Mouse (Mus musculus) spleen, adult 18-20 months (tissue): Measurements from ENCODE around the gene Prr36.
"Not testable (repeated sequence)": the region's sequence is repeated elsewhere in the genome, so short reads cannot be mapped to it uniquely, and the experiment has no call there.

Source experiments
- DNase-seq, 2 experiments: peaks; one replicate each; pipeline ENCODE4 v3.0.0; 2022; ENCODE audit warnings: mixed read lengths in 2 of 2

The Prr36 gene

GRCm38 (mm10) chr8:4216791-4217621, at the start of gene Prr36:
Gene Prr36 (minus strand): TSS chr8:4217459.
- DNase-seq, result no peak

- DNase-seq, result no peak
Measured at GRCm38 (mm10) chr8:4265160-4265914, 48.1 kb upstream of the Prr36 start.

- no peak for DNase-seq
Measured at GRCm38 (mm10) chr8:4263105-4263791, 46.0 kb upstream of the Prr36 start.

- DNase-seq, result no peak
Measured at GRCm38 (mm10) chr8:4259805-4260170, 42.5 kb upstream of the Prr36 start.

GRCm38 (mm10) chr8:4259125-4259804, 42.0 kb upstream of the Prr36 start, which contains the start of gene Ctxn1:
Gene Ctxn1 (minus strand): TSS chr8:4259274.
- peak; percentile 90 to 96 for DNase-seq

GRCm38 (mm10) chr8:4258678-4259077, 41.4 kb upstream of the Prr36 start:
- DNase-seq, result peak in 1 of 2 experiments; percentile 40

GRCm38 (mm10) chr8:4258233-4258632, 41.0 kb upstream of the Prr36 start:
- DNase-seq, result peak; percentile 58 to 75

- DNase-seq, result no peak
Measured at GRCm38 (mm10) chr8:4257350-4257749, 40.1 kb upstream of the Prr36 start.

- no peak for DNase-seq
Measured at GRCm38 (mm10) chr8:4256911-4257310, 39.7 kb upstream of the Prr36 start.

- not testable (repeated sequence) for DNase-seq
Measured at GRCm38 (mm10) chr8:4255471-4255870, 38.2 kb upstream of the Prr36 start.

GRCm38 (mm10) chr8:4254001-4254400, 36.7 kb upstream of the Prr36 start:
- no peak for DNase-seq

- DNase-seq, result peak; percentile 90 to 98
Measured at GRCm38 (mm10) chr8:4252934-4253841, 35.9 kb upstream of the Prr36 start, which contains the start of gene Snapc2. Gene Snapc2 (plus strand): TSS chr8:4253080.

GRCm38 (mm10) chr8:4252116-4252760, 35.0 kb upstream of the Prr36 start:
- DNase-seq, result no peak

- DNase-seq, result peak; percentile 65 to 86
Measured at GRCm38 (mm10) chr8:4250306-4250970, 33.2 kb upstream of the Prr36 start.

- no peak for DNase-seq
Measured at GRCm38 (mm10) chr8:4249213-4249612, 32.0 kb upstream of the Prr36 start.

- DNase-seq, result no peak
Measured at GRCm38 (mm10) chr8:4247951-4248540, 30.8 kb upstream of the Prr36 start, which contains the start of gene Tgfbr3l. Gene Tgfbr3l (plus strand): TSS chr8:4248214.

GRCm38 (mm10) chr8:4247241-4247640, 30.0 kb upstream of the Prr36 start:
- no peak for DNase-seq

GRCm38 (mm10) chr8:4245737-4246136, 28.5 kb upstream of the Prr36 start:
- no peak for DNase-seq

GRCm38 (mm10) chr8:4245061-4245460, 27.8 kb upstream of the Prr36 start:
- DNase-seq, result no peak
